Mouse (Mus musculus) megakaryocyte progenitor cell, adult 5-6 weeks (primary cell): ENCODE data around the gene Cep250. TPM values are rescaled to one million over a fixed set of nuclear protein-coding genes. Genes with fewer than 3 reads are reported as not detected.

Source experiments
- ATAC-seq: replicated peaks from 2 replicates; pipeline ENCODE4 v1.8.0; 2016; ENCODE audit warnings: mild to moderate bottlenecking, moderate TSS enrichment, inconsistent platforms; ENCODE audit not compliant: poor library complexity
- total RNA-seq, 2 experiments: library from RNA; stranded (forward) in 1 of 2; stranded (reverse) in 1 of 2; fragments of 157-497, 149-512 nt in 1 of 2; fragments of 200-1000 nt in 1 of 2; gene quantifications; 2 replicates each; pipeline versions ENCODE4 v1.2.3 to v1.2.4; 2015 to 2017

Gene Cep250
- total RNA-seq, 2 experiments from 2014 or later = 12.7 to 30.7 TPM

GRCm38 (mm10) chr2:155961862-155962261 lies 5.6 kb downstream of the Cep250 start:
- no peak for ATAC-seq

GRCm38 (mm10) chr2:155962991-155963390 lies 6.7 kb downstream of the Cep250 start:
- ATAC-seq = peak; percentile 66

GRCm38 (mm10) chr2:155973348-155973747 lies 17.1 kb downstream of the Cep250 start:
- no peak for ATAC-seq

- ATAC-seq = no peak
These were observed 18.0 kb downstream of the Cep250 start for GRCm38 (mm10) chr2:155974087-155974731.

GRCm38 (mm10) chr2:155979328-155979991 lies 23.2 kb downstream of the Cep250 start:
- ATAC-seq = peak; percentile 99

- no peak for ATAC-seq
These were observed 29.5 kb downstream of the Cep250 start for GRCm38 (mm10) chr2:155985776-155986175.

GRCm38 (mm10) chr2:155987131-155987530 lies 30.9 kb downstream of the Cep250 start:
- no peak for ATAC-seq

- peak; percentile 97 for ATAC-seq
These were observed 32.8 kb downstream of the Cep250 start for GRCm38 (mm10) chr2:155989085-155989484.

GRCm38 (mm10) chr2:155991151-155991550 lies 34.9 kb downstream of the Cep250 start:
- no peak for ATAC-seq

- peak; percentile 36 for ATAC-seq
These were observed 35.6 kb downstream of the Cep250 start for GRCm38 (mm10) chr2:155991863-155992321.

GRCm38 (mm10) chr2:156005393-156005792 lies 49.1 kb downstream of the Cep250 start:
- no peak for ATAC-seq

- ATAC-seq = peak; percentile 99
These were observed 51.8 kb downstream of the Cep250 start, which contains the start of the genes 6430550D23Rik and Ergic3 for GRCm38 (mm10) chr2:156007888-156008532. TSS of gene 6430550D23Rik (minus strand) at chr2:156007977. TSS of gene Ergic3 (plus strand) at chr2:156008045.

GRCm38 (mm10) chr2:156018106-156018505 lies 61.8 kb downstream of the Cep250 start:
- ATAC-seq = no peak

GRCm38 (mm10) chr2:156021219-156021618 lies 65.0 kb downstream of the Cep250 start:
- ATAC-seq = peak; percentile 83

GRCm38 (mm10) chr2:156021765-156022164 lies 65.5 kb downstream of the Cep250 start:
- ATAC-seq = peak; percentile 43

- ATAC-seq = no peak
These were observed 69.2 kb downstream of the Cep250 start for GRCm38 (mm10) chr2:156025482-156025881.

GRCm38 (mm10) chr2:156039390-156039789 lies 83.1 kb downstream of the Cep250 start:
- ATAC-seq = no peak

- no peak for ATAC-seq
These were observed 86.6 kb downstream of the Cep250 start for GRCm38 (mm10) chr2:156042903-156043302.

- ATAC-seq = peak; percentile 64; the same call in 1 of the 2 replicates
These were observed 91.7 kb downstream of the Cep250 start for GRCm38 (mm10) chr2:156047929-156048328.
